Mouse (Mus musculus): ENCODE results near the gene Gid8.

GRCm38 (mm10) chr2:180703175-180703574 lies 6.7 kb upstream of the Gid8 start:
- TF ChIP-seq CTCF (IDR thresholded peaks at IDR 0.05; ENCODE audit: borderline replicate concordance, control insufficient read depth, extremely low read depth, insufficient read depth, low read length, poor library complexity) = no peak
- no peak for TF ChIP-seq POLR2A (IDR thresholded peaks at IDR 0.05; ENCODE audit: control insufficient read depth, extremely low read depth, insufficient read depth, low read length, poor library complexity)
